Mouse (Mus musculus): ENCODE data around the gene Tex9. TPM values are rescaled to one million over a fixed set of nuclear protein-coding genes. Genes with fewer than 3 reads are reported as not detected.

Tex9 gene
- 1 to 10 TPM; 2.6 TPM for total RNA-seq (2021)
- long read RNA-seq, experiment 1, partial matches to known transcripts: 1 of 3 reads
- long read RNA-seq, experiment 1, other reads (novel, unspliced or antisense): 1 of 3 reads
- long read RNA-seq, experiment 2, partial matches to known transcripts: 0 of 1 reads
- long read RNA-seq, experiment 2, other reads (novel, unspliced or antisense): 0 of 1 reads

DNA sequence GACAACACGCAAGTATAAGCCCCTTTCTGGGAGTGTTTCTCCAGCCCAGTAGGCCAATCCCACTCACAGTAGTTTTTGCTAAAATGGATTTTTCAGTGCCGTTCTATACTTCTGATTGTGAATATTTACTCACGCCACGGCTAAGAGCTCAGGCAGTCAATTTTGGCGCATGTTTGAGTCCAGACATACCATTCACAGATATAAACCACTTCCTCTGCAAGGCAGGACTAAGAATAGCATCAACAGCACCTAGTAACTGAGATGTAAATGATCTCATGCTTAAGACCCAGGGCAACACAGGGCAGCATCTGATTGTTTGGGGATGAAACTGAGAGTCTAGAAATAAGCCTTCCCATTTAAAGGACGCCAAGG lies at the start of gene Tex9:
TSS of gene Tex9 (minus strand) at position 19 of the 372 bp plus-strand sequence.
- no peak for DNase-seq
- intact Hi-C loops (cut with DNase I): no loop called here

DNA sequence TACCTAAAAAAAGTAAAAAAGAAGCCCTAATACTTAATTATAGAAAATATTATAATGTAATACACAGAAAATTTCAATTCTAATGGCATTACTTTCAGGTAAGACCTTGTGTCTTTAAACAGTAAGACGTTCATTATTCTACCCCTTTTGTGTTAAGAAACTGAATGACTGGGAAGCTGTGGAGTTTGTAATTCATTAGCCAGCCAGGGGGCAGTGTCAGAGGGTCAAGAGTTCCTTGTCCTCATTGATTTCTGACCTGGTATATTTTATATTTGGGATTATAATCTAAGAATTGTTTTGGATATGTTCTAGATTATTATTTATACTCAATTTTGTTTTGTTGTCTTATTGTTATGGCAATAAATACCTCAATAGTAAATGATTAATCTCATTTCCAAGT lies 45.1 kb upstream of the Tex9 start:
- intact Hi-C loops (cut with DNase I): no loop called here
- DNase-seq: no peak

DNA sequence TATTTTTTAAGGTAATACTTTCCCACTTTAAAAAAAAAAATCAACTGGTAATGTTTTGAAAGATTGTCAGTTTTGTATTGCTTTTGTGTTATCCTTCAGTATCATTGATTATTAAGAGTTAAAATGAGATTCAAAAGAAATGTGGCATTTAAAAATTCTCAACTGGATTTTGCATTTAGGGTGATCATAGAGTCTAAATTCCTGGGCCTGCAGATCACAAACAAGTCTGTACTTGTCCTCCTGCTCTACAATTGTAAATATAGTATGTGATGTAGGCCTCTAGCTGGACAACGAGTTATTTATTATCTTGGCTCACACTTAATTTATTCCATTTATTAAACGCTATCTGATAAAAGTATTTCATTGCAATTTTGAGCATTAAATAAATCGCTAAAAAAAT lies 43.4 kb upstream of the Tex9 start:
- intact Hi-C loops (cut with DNase I): no loop called here
- DNase-seq: no peak

DNA sequence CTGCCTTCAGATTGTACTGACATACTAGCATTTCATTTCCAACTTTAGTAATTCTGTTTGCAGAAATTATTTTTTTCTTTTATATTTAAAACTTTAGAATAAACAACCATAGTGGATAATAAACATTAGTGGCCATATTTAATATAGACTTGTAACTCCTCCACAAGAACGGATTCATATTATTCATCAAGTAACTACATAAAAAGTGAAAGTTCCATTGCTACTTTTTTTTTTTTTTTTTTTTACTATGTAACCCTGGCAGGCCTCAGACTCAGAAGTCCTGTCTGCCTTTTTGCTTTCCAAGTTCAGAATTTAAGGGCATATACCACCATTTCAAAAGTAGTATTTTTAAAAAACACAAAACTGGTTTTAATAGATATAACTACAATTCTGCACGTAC lies 43.0 kb upstream of the Tex9 start:
- DNase-seq: no peak
- intact Hi-C loops (cut with DNase I): loop anchor here (5.0 kb wide), 2 partner anchors 78 to 137 kb away; no protein-coding TSS in a partner anchor

DNA sequence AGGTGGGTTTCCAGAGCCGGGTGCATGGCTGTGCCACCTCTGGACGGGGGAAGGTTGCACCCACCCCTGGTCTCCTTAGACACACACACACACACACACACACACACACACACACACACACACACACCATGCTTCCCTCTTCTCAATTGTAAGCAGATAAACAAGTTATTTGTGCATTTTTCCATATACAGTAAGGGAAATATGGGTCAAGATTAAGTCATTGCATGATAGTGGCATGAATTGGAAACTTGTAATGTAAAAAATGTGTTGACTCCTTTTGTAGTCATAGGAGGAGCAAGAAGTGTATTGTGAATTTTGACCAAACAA lies 41.0 kb upstream of the Tex9 start:
- intact Hi-C loops (cut with DNase I): loop anchor here (5.0 kb wide), 2 partner anchors 76 to 139 kb away; no protein-coding TSS in a partner anchor
- no peak for DNase-seq

DNA sequence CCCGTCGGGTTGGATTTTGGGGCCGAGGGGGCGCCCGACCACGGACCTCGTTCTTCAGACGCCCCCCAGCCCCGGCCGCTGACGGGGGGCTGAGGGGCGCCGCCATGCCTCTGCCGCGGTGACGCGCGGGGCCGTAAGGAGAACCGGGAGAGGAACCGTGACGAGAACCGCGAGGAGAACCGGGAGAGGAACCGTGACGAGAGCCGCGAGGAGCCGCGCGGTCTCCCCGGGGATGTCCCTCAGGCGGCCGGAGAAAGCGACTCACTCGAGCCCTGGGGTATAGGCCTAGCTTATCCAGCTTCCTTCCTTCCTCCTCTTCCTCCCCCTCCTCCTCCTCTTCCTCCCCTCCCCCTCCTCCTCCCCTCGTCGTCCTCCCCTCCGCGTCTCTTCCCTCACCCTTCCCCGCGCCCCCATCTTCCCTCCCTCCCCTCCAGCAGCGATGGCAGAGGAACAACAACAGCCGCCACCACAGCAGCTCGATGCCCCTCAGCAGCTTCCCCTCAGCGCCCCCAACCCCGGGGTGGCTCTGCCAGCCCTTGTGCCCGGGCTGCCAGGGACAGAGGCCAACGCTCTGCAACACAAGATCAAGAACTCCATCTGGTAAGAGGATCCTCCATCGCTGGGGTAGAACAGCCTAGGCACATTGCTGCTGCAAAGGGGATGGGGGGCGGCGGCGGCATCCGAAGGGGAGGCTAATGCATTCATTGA lies 40.5 kb upstream of the Tex9 start:
- DNase-seq: peak; percentile 54
- intact Hi-C loops (cut with DNase I): loop anchor here (5.0 kb wide), 2 partner anchors 75 to 140 kb away; no protein-coding TSS in a partner anchor

DNA sequence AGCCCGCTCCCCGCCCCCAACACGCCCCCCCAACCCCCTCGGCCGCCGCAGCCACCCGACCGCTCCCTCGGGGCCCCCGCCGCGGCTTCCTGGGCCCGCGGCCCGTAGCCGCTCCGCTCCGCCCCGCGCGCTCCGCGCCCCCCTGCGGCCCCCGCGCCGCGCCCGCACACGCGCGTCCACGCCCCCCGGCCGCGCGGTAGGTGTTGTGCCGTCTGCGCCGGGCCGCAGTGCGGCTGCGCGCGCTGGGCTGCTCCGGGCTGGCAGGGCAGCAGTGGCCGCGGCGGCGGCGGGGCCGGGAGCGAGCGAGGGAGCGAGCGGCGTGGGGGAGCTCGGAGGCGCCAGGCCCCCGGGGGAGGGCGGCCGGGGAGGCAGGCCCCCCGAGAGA lies 40.0 kb upstream of the Tex9 start, which contains the start of gene Rfx7:
TSS of gene Rfx7 (plus strand) at position 245 of the 385 bp plus-strand sequence.
- intact Hi-C loops (cut with DNase I): loop anchor here (5.0 kb wide), 2 partner anchors 75 to 140 kb away; no protein-coding TSS in a partner anchor
- DNase-seq: peak; percentile 81 to 85

DNA sequence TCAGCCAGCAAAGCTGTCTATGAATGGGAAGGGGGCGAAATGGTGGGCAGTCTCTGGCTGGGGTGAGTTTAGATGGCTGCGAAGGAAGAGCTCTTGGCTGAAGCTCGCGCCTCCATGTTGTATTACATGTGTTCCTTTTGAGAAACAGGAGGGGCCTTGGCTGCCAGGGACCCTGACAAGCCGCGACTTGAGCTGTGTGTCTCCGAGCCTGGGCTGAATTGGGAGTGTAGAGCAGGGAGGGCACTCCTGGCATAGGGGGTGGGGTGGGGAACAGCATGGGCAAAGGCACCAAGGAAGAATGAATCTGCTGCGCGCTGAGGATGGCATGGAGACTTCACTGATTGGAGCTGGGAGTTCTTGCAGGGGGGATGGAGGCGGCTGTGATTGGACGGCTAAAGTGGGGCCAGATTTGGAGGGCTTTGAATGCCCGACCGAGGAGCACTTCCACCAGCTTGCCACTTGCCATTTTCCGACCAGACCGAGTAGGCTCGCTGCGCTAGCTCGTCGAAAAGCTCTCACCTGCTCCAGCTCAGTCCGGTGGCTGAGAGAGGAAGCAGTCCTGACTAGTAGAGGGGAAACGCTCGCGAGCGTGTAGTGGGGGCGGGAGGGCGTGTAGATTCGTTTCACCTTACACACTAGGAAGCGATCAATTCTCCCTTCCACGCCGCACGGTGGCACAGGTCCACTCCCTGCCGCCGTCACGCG lies 39.4 kb upstream of the Tex9 start:
- peak; percentile 54 to 74 for DNase-seq
- intact Hi-C loops (cut with DNase I): loop anchor here (5.0 kb wide), 2 partner anchors 74 to 141 kb away; no protein-coding TSS in a partner anchor

DNA sequence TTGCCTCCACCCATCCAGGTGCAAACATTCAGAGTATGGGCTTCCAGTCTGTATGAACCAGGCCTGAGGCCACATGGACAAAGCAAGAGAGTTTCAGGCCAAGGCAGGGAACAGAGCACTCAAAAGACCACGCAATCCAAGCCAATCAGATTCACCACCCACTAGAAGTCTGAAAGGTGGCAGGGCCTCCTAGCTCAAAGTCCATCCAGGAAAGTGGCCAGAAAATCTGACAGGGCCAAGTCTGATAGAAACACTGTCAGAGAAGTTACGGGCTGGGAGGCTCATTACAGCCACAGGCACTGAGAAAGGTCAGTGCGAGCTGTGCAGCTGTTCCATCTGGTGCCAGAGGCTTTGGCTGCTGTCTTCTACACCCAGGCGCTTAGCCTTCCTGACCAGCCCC lies 38.8 kb upstream of the Tex9 start:
- peak in 1 of 2 experiments; percentile 31 for DNase-seq
- intact Hi-C loops (cut with DNase I): loop anchor here (5.0 kb wide), 2 partner anchors 74 to 141 kb away; no protein-coding TSS in a partner anchor

DNA sequence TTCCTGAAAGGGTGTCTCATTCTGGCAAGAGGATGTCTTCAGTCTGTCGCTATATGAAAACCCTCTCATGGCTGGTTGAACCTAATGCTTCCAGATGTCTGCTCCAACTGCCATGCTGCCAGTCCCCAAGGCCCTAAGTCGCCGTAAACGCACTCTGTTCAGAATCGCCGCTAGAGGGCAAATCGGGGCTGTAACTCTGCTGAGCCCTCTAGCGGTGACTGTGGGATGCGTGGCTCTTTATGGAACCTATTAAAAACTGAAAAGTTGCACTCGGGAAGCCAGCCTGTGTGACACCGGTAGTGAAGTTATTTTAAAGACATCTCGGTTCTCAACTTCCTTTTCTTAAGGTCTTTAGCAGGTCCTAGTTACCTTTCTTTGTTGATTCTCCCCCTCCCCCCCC lies 38.2 kb upstream of the Tex9 start:
- peak; percentile 86 to 91 for DNase-seq
- intact Hi-C loops (cut with DNase I): loop anchor here (5.0 kb wide), 2 partner anchors 73 to 142 kb away; no protein-coding TSS in a partner anchor

DNA sequence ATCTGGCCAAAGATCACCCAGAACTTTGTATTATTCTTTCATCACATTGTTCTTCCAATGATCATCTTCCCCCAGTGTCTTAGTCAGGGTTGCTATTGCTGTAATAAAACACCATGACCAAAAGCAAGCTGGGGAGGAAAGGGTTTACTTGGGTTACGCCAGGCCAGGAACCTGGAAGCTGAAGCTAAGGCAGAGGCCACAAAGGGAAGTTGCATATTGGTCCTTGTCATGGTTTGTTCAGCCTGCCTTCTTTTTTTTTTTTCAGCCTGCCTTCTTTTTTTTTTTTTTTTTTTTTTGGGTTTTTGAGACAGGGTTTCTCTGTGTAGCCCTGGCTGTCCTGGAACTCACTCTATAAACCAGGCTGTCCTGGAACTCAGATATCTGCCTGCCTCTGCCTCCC lies 34.1 kb upstream of the Tex9 start:
- DNase-seq: no peak
- intact Hi-C loops (cut with DNase I): no loop called here

DNA sequence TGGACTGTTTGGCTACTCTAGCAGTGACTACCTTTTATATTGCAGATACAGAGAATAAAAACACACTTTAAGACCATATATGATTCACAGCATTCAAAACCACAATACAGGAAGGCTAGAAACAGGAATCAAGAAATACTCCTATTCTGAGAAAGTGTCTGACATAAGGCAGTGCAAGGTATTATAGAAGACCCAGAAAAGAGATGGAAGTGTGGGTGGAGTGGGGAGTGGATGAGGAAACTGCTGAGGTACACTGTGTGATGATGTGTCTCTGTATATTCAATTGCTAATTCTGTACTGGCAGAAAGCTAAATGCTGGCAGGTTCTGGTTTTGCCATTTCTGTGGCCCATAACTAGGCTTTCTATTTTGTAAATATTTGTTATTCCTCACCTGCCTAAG lies 28.8 kb upstream of the Tex9 start:
- DNase-seq: no peak
- intact Hi-C loops (cut with DNase I): no loop called here

DNA sequence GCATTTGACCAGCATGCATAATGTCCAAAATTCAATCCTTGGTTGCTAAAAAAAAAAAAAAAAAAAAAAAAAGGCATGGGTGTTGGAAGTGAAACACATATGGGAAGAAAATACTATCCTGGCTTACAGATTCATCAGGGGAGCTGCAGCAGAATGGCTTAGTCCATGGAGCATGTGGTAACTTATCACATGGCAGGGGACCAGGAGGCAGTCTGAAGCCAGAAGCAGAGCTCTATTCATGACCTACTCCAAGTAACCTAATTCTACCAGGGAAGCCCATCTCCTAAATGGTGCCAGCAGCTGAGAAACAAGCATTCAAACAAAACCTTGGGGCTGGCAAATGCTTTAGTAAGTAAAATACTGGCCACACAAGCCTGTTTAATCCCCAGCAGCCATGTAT lies 27.2 kb upstream of the Tex9 start:
- DNase-seq: peak; percentile 20 to 32
- intact Hi-C loops (cut with DNase I): no loop called here

DNA sequence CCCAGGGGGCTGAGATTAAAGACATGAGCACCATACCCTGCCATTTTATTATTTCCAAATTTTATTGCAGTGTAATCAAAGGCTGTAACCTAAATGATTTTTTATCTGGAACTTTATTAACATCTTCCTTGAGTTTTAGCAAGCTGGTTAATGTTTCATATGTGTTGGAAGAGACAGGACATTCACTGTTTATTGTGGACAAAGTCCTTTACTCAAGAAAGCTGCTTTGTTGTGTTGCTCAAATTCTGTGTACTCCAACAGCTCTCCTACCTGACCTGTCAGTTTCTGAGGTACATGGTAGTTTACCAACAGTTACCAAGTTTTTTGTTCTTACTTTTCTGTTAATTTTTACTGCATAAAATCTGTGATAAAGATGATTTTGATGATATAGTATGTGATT lies 23.4 kb upstream of the Tex9 start:
- no peak for DNase-seq
- intact Hi-C loops (cut with DNase I): no loop called here

DNA sequence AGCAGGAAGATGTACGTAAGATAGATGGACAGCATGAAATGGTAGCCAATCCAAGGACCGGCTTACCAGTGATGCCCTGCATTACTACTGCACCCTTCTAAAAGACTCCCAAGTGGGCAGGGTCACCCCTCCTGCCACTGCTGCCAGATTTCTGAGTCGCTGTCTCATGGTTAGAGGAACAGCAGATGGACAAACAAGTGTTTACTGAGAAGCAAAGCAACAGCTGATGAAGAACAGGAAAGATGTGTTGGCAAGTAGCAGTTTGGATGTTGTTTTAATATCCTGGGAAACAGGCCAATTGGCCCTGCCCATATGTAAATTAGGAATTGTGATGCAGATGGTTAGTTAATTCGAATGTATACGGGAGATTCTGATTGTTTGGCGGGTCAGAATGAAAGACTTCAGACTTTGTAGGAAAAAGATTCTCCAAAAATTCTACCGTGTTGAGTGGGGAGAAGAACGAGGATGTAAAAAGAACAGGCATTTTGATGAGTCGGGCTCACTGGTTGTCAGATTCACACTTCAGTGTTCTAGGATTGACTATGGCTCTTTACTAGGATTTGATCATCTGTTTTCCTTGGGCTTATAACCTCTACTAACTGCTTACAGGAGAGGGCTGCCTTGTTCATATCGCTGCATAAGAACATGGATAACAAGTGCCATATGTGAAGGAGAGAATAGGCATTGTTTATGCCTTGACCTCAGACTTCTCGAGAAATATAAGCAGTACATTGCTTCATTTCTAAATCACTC lies 20.4 kb upstream of the Tex9 start:
- intact Hi-C loops (cut with DNase I): no loop called here

DNA sequence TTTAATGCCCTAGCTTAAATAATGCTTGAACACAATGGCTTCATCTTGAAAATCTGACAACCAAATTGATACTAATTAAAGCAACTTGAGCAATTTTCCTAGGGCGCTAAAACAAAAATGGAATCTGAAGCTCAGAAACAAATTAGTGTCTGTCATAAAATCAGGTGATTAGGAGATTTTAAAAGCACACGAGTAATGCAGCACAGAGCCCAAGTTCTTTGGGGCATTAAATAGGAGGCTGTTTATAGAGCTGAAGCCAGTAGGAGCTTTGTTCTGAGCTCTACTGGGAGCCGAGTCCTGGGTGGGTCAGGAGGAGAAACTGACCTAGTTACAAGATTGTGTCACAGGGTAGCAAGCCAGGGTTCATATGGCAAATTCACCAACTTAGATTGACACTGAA lies 5.2 kb upstream of the Tex9 start:
- intact Hi-C loops (cut with DNase I): no loop called here
- DNase-seq: no peak

More for the DNA sequence above, 20.4 kb upstream of the Tex9 start:
- no peak for DNase-seq

DNA sequence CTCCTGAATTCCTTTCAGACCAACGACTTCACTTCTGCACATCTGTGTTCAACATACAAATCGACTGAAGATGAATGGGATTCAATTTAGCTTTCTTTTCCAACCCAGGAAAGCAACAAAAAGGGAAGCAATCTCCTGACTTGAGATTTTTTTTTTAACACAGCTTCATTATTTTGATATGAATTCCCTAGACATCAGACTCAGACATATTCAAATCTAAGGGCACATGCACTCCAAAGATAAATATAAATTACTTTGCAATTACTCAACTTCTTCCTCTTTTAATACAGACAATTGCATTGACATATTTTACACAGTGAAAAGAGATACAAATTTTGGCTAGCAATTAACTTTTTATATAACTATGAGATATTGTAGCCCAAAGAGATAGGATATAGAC lies 4.7 kb upstream of the Tex9 start:
- intact Hi-C loops (cut with DNase I): no loop called here
- no peak for DNase-seq

DNA sequence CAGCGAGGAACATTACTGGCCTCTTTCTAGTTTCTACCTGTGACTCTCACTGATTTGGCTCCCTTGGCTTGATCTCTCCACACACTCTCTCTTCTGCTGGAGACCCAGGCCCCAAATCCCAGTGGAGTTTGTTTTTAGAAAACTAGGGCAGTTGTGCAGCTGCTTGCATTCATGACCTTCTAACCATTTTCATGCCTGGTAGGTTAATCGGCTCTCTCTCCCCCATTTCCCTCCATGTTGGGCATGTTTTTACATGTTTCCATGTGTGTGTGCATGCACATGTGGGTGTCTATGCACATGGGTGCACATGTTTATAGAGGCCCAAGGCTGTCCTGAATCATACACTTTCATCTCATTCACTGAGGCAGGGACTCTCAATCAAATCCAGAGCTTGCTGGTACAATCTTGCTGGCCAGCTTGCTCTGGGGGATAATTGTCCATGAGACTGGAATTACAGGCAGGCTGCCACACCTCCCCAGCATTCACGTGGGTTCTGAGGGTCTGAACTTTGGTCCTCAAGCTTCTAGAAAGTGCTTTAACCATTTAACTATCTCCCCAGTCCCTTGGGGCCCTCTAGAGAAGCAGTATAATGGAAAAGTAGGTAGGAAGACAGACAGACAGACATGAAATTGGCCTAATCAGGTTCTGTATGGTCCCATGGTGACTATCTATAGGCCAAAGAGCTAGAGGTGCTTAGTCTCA lies 2.1 kb upstream of the Tex9 start:
- intact Hi-C loops (cut with DNase I): no loop called here
- DNase-seq: no peak

DNA sequence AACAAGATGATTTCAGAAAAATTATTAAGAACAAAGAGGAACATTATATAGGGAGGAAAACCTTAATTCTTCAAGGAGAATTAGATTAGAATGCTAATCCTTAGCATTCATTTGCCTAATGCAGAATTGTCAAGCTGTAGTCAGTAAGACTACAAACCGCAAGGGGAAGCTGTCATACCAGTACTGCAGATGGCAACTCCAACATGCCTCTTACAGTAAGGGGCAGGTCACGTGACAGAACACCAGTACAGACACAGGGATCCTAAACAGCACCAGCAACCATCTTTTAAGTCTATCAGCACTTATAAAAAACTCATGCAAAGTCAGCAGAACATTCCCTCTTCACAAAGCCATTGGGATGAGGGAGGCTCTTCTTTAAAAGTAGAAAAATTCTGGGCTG lies 1.5 kb upstream of the Tex9 start:
- intact Hi-C loops (cut with DNase I): no loop called here
- DNase-seq: no peak

DNA sequence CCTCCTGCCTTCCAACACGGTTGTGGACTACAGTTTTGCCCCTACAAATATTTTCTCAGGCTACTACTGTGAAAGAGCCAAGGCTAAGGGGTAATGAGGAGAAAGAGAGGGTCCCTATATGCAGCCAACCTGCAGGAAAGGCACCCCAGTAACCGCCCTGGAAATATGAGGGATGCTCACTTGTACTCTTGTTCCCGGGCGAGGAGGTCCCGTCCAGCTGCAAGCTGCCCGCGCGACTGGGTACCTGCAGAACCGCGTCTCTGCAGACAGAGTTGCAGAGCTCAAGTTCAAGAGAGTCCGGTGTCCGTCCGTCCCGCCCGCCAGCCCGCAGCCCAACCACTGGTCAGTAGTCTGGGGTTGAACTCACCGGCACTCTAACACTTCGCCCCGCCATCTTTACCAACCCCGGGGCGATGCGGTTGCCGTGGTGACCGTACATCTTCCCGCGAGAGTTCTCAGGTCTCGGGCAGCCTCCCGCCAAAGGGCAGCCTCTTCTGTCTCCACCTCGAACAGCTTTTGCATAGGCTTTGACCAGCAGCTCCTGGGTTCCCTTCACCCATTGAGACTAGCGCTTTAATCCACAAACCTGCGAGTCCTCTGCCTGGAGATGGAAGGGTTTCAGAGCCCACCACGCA lies 336 bp downstream of the Tex9 start:
- intact Hi-C loops (cut with DNase I): no loop called here

More for the DNA sequence above, 336 bp downstream of the Tex9 start:
- DNase-seq: peak; percentile 86 to 94
